Mouse (Mus musculus): Measurements from ENCODE around the gene Grik3. TPM values are rescaled to one million over a fixed set of nuclear protein-coding genes. Genes with fewer than 3 reads are reported as not detected.

Gene Grik3
- polyA plus RNA-seq, 1 experiment, result not detected

DNA sequence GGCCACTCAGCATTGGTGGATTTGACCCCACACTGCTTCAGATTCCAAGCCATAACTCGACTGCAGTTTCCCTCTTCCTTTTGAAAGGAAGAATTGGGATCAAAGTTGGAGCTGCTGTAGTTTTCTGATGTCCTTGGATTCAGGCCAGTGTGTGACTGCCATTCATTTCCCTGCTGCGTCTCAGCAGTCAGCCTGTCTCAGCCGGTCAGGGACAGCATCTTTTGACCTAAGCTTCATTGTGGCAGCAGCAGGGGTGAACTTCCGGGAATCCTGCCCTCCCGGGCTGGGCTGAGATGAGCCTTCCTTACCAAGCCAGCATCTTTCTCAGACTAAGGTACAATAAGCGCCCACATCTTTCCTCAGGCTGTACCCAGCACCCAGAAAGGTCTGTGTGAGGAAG lies 26.1 kb downstream of the Grik3 start:
- no peak overlapping the region for H3K4me2 ChIP-seq (ENCODE audit: low read depth)
- TF ChIP-seq REST (IDR thresholded peaks at IDR 0.05; ENCODE audit: insufficient read depth, insufficient read length) (no peak), MYOD1 (IDR thresholded peaks at IDR 0.05; ENCODE audit: control insufficient read depth in 1 of 3, insufficient read length in 2 of 3, low read depth in 2 of 3) (no peak), POLR2AphosphoS2 (IDR thresholded peaks at IDR 0.05; ENCODE audit: insufficient read length, low read depth) (no peak), TCF3 (IDR thresholded peaks at IDR 0.05; ENCODE audit: insufficient read length, low read depth) (no peak), CEBPB (IDR thresholded peaks at IDR 0.05; ENCODE audit: insufficient read depth, poor library complexity, severe bottlenecking) (no peak), TCF12 (IDR thresholded peaks at IDR 0.05; ENCODE audit: insufficient read depth, poor library complexity, severe bottlenecking) (no peak), MAX (IDR thresholded peaks at IDR 0.05; ENCODE audit: low read depth) (no peak), MYOG (IDR thresholded peaks at IDR 0.05; ENCODE audit: control insufficient read depth in 1 of 3, insufficient read depth in 1 of 3, insufficient read length in 2 of 3, low read depth in 2 of 3) (no peak), POLR2A (IDR thresholded peaks at IDR 0.05; ENCODE audit: insufficient read length, low read depth) (no peak), USF1 (IDR thresholded peaks at IDR 0.05; ENCODE audit: low read depth) (no peak), SRF (IDR thresholded peaks at IDR 0.05; ENCODE audit: control insufficient read depth, insufficient read length, low read depth) (no peak), E2F4 (IDR thresholded peaks at IDR 0.05; ENCODE audit: insufficient read depth) (no peak)

DNA sequence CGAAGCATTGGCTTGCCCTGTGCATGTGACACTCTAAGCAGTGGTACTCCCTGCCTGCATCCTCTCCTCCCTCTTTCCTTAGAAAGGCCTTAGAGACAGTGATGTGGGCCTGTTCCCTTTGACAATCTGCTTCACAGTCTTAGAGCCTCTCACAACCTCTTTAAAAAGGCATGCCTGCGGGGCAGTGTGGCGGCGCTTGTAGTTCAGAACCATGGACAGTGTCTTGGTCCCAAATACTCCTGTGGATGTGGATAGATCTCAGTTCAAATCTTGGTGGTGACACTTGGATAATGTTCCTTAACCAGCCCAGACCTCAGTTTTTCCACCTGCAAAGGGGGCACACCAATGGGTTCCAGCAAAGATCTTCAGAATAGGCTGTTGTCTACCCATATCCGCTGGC lies 28.4 kb downstream of the Grik3 start:
- TF ChIP-seq USF1 (IDR thresholded peaks at IDR 0.05; ENCODE audit: low read depth), result no peak
- no peak for TF ChIP-seq POLR2A (IDR thresholded peaks at IDR 0.05; ENCODE audit: insufficient read length, low read depth)
- TF ChIP-seq E2F4 (IDR thresholded peaks at IDR 0.05; ENCODE audit: insufficient read depth), result no peak
- TF ChIP-seq MYOD1 (IDR thresholded peaks at IDR 0.05; ENCODE audit: control insufficient read depth in 1 of 3, insufficient read length in 2 of 3, low read depth in 2 of 3), result no peak
- TF ChIP-seq POLR2AphosphoS2 (IDR thresholded peaks at IDR 0.05; ENCODE audit: insufficient read length, low read depth), result no peak
- no peak for TF ChIP-seq SRF (IDR thresholded peaks at IDR 0.05; ENCODE audit: control insufficient read depth, insufficient read length, low read depth)
- no peak for TF ChIP-seq CEBPB (IDR thresholded peaks at IDR 0.05; ENCODE audit: insufficient read depth, poor library complexity, severe bottlenecking)
- no peak for TF ChIP-seq TCF3 (IDR thresholded peaks at IDR 0.05; ENCODE audit: insufficient read length, low read depth)
- no peak for TF ChIP-seq REST (IDR thresholded peaks at IDR 0.05; ENCODE audit: insufficient read depth, insufficient read length)
- TF ChIP-seq MAX (IDR thresholded peaks at IDR 0.05; ENCODE audit: low read depth), result no peak
- TF ChIP-seq MYOG (IDR thresholded peaks at IDR 0.05; ENCODE audit: control insufficient read depth in 1 of 3, insufficient read depth in 1 of 3, insufficient read length in 2 of 3, low read depth in 2 of 3), result no peak
- no peak for TF ChIP-seq TCF12 (IDR thresholded peaks at IDR 0.05; ENCODE audit: insufficient read depth, poor library complexity, severe bottlenecking)
- H3K4me2 ChIP-seq (ENCODE audit: low read depth), result no peak overlapping the region
- H3K4me3 ChIP-seq, result no peak overlapping the region
- H3K79me2 ChIP-seq (ENCODE audit: control insufficient read depth, insufficient read depth), result no peaks in the 10 kb centered on the region
- no peak overlapping the region for H3ac ChIP-seq (ENCODE audit: control insufficient read depth, insufficient read length)
- H3K36me3 ChIP-seq (ENCODE audit: control insufficient read depth, insufficient read depth), result no peaks in the 10 kb centered on the region
- no peaks in the 10 kb centered on the region for H3K27me3 ChIP-seq (ENCODE audit: control insufficient read depth, insufficient read depth, insufficient read length)

More for the DNA sequence above, 26.1 kb downstream of the Grik3 start:
- Histone ChIP-seq H3ac (ENCODE audit: control insufficient read depth, insufficient read length) (no peak overlapping the region), H3K4me3 (no peak overlapping the region), H3K36me3 (ENCODE audit: control insufficient read depth, insufficient read depth) (no peaks in the 10 kb centered on the region), H3K27me3 (ENCODE audit: control insufficient read depth, insufficient read depth, insufficient read length) (no peaks in the 10 kb centered on the region), H3K79me2 (ENCODE audit: control insufficient read depth, insufficient read depth) (no peaks in the 10 kb centered on the region)

DNA sequence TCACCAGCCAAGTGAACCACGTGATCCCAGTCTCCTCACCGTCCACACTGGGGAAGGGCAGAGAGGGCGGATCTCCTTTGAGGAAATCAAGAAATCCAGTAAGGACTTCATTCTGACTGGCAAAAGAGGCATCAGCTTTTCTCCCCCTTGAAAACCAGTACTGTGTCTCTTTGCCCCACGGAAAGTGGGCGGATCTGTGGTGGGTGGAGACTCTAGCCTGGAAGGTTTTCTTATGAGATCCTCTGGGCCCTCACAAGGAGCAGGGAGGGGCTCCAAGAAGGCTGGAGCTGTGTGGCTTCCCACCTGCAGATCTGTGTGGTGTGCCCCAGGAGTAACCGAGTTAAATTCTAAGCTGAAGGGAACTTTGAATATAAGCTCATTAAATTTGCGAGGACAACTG lies 32.4 kb downstream of the Grik3 start:
- no peak overlapping the region for H3K4me2 ChIP-seq (ENCODE audit: low read depth)
- H3K27me3 ChIP-seq (ENCODE audit: control insufficient read depth, insufficient read depth, insufficient read length), result no peaks in the 10 kb centered on the region
- H3K79me2 ChIP-seq (ENCODE audit: control insufficient read depth, insufficient read depth), result no peaks in the 10 kb centered on the region
- H3ac ChIP-seq (ENCODE audit: control insufficient read depth, insufficient read length), result no peak overlapping the region
- no peaks in the 10 kb centered on the region for H3K36me3 ChIP-seq (ENCODE audit: control insufficient read depth, insufficient read depth)
- H3K4me3 ChIP-seq, result no peak overlapping the region
- TF ChIP-seq USF1 (IDR thresholded peaks at IDR 0.05; ENCODE audit: low read depth) (no peak), SRF (IDR thresholded peaks at IDR 0.05; ENCODE audit: control insufficient read depth, insufficient read length, low read depth) (no peak), CEBPB (IDR thresholded peaks at IDR 0.05; ENCODE audit: insufficient read depth, poor library complexity, severe bottlenecking) (no peak), MYOD1 (IDR thresholded peaks at IDR 0.05; ENCODE audit: control insufficient read depth in 1 of 3, insufficient read length in 2 of 3, low read depth in 2 of 3) (no peak), POLR2A (IDR thresholded peaks at IDR 0.05; ENCODE audit: insufficient read length, low read depth) (no peak), TCF12 (IDR thresholded peaks at IDR 0.05; ENCODE audit: insufficient read depth, poor library complexity, severe bottlenecking) (no peak), POLR2AphosphoS2 (IDR thresholded peaks at IDR 0.05; ENCODE audit: insufficient read length, low read depth) (no peak), MAX (IDR thresholded peaks at IDR 0.05; ENCODE audit: low read depth) (no peak), TCF3 (IDR thresholded peaks at IDR 0.05; ENCODE audit: insufficient read length, low read depth) (no peak), MYOG (IDR thresholded peaks at IDR 0.05; ENCODE audit: control insufficient read depth in 1 of 3, insufficient read depth in 1 of 3, insufficient read length in 2 of 3, low read depth in 2 of 3) (no peak), REST (IDR thresholded peaks at IDR 0.05; ENCODE audit: insufficient read depth, insufficient read length) (no peak), E2F4 (IDR thresholded peaks at IDR 0.05; ENCODE audit: insufficient read depth) (no peak)

DNA sequence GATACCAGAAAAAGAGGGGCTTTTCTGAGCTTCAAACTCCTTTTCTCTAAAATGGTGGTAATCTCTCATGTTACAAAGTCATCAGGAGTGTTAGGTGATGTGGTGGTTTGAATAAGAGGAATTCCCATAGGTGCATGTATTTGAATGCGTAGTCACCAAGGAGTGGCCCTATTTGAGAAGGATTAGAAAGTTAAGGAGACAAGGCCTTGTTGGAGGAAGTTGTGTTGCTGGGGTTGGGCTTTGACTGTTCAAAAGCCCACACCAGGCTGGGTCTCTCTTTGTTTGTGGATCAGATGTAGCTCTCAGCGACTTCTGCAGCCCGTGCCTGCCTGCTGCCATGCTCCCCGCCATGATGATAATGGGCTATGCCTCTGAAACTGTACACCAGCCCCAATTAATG lies 34.8 kb downstream of the Grik3 start:
- H3K79me2 ChIP-seq (ENCODE audit: control insufficient read depth, insufficient read depth), result no peaks in the 10 kb centered on the region
- no peak overlapping the region for H3K4me2 ChIP-seq (ENCODE audit: low read depth)
- H3K36me3 ChIP-seq (ENCODE audit: control insufficient read depth, insufficient read depth), result no peaks in the 10 kb centered on the region
- H3ac ChIP-seq (ENCODE audit: control insufficient read depth, insufficient read length), result no peak overlapping the region
- H3K27me3 ChIP-seq (ENCODE audit: control insufficient read depth, insufficient read depth, insufficient read length), result no peaks in the 10 kb centered on the region
- no peak overlapping the region for H3K4me3 ChIP-seq
- TF ChIP-seq SRF (IDR thresholded peaks at IDR 0.05; ENCODE audit: control insufficient read depth, insufficient read length, low read depth), result no peak
- no peak for TF ChIP-seq POLR2AphosphoS2 (IDR thresholded peaks at IDR 0.05; ENCODE audit: insufficient read length, low read depth)
- TF ChIP-seq USF1 (IDR thresholded peaks at IDR 0.05; ENCODE audit: low read depth), result no peak
- no peak for TF ChIP-seq POLR2A (IDR thresholded peaks at IDR 0.05; ENCODE audit: insufficient read length, low read depth)
- TF ChIP-seq MAX (IDR thresholded peaks at IDR 0.05; ENCODE audit: low read depth), result no peak
- no peak for TF ChIP-seq TCF12 (IDR thresholded peaks at IDR 0.05; ENCODE audit: insufficient read depth, poor library complexity, severe bottlenecking)
- TF ChIP-seq E2F4 (IDR thresholded peaks at IDR 0.05; ENCODE audit: insufficient read depth), result no peak
- no peak for TF ChIP-seq CEBPB (IDR thresholded peaks at IDR 0.05; ENCODE audit: insufficient read depth, poor library complexity, severe bottlenecking)
- TF ChIP-seq MYOD1 (IDR thresholded peaks at IDR 0.05; ENCODE audit: control insufficient read depth in 1 of 3, insufficient read length in 2 of 3, low read depth in 2 of 3), result no peak
- TF ChIP-seq TCF3 (IDR thresholded peaks at IDR 0.05; ENCODE audit: insufficient read length, low read depth), result no peak
